Mouse (Mus musculus) inflammation-experienced regulatory T-cells, adult 6 months (primary cell): ENCODE results near the gene Plxnb1. TPM values are rescaled to one million over a fixed set of nuclear protein-coding genes. Genes with fewer than 3 reads are reported as not detected.
"Not testable (repeated sequence)": the region's sequence is repeated elsewhere in the genome, so short reads cannot be mapped to it uniquely, and the experiment has no call there.

ENCODE experiments used
- ATAC-seq: one replicate; pipeline ENCODE4 v1.8.0; 2017
- polyA plus RNA-seq, 3 experiments: library from polyadenylated mRNA; unstranded; fragments of 100-300 nt; shearing (Covaris generic); gene quantifications; one replicate each; pipeline ENCODE4 v1.2.1; 2017

The Plxnb1 gene
- polyA plus RNA-seq, 3 experiments from 2014 or later: 1.1 to 1.5 (median 1.1) TPM

DNA sequence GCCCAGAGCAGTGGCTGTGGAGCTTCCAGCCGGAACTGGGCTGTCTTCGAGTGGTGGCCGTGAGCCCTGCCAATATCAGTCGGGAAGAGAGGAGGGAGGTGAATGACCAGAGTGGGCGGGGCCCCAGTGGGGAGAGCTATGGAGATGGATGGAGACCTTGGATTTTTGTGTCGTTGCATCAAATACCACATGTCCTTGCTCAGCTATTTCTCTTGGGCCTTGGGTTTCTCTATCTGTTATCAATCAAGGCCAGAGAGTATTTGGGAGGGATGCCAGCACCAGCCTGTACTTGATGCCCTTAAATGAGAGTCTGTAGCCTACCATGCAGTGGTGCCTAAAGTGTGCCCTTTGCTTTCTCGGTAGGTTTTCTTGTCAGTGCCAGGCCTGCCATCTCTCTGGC lies 8.1 kb downstream of the Plxnb1 start:
- no peak for ATAC-seq

DNA sequence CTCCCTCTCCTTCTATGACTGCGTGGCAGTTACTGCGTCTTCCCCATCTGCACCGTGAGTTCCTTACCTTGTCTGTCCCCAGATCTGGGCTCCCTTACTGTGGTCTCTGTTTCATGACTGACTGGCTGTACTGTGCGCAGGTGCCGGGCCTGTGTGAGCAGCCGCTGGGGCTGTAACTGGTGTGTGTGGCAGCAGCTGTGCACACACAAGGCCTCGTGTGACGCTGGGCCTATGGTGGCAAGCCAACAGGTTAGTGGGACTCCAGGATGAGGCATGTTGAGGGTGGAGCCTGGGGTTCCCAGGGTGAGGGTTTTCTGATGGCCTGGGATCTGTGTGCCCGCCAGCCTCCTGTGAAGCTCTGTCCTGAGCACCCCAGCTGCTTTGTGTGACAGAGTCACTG lies 8.9 kb downstream of the Plxnb1 start:
- ATAC-seq: no peak

DNA sequence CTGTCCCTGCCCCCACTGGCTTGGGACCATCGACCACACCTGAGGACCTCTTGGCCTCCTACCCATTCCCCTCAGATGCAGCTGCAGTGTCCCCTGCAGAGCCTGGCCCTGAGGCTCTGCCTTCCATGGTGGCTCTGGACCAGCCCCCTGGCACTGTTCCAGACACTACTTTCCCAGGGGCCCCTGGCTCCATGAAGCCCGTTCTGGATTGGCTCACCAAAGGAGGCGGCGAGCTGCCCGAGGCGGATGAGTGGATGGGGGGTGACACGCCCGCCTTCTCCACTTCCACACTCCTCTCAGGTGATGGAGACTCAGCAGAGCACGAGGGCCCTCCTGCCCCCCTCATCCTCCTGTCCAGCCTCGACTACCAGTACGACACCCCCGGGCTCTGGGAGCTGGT lies 9.8 kb downstream of the Plxnb1 start:
- ATAC-seq: no peak

DNA sequence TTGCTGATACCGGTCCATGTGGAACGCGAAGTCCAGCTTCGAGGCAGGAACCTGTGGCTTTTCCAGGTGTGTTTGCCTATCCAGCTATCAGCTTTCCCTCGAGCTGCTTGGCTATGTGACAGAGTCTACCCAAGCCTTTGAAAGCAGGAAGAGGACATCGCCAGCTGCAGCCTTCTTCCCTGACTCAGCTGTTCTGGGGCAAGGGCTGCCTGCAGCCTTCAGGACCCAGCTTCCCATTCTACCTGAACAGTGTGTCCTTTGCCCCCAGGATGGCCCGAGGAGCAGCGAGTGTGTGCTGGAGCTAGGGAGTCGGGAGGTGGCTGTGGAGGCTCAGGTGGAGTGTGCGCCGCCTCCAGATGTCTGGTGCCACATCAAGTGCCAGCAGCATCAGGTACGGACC lies 10.5 kb downstream of the Plxnb1 start:
- no peak for ATAC-seq

DNA sequence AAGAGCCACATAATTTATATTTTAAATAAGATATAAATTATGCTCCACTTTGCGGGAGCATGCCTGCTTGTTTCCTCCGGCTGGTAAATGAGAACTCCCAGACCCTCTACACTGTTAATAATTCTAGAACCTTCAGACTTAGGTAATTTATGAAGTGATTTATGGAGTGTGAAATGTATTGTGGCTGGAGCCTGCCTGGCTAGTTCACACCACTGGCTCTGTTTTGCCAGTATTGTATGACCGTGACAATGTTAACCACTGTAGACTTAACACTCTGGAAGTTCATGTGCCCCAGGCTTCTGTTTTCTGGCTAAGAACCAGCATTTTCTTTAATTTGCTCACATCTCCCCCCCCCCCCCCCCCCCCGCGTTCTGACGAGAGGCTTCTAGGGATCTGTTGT lies 12.2 kb downstream of the Plxnb1 start:
- ATAC-seq: no peak

- ATAC-seq: no peak
These were observed 15.1 kb downstream of the Plxnb1 start for GRCm38 (mm10) chr9:109110240-109110639.

DNA sequence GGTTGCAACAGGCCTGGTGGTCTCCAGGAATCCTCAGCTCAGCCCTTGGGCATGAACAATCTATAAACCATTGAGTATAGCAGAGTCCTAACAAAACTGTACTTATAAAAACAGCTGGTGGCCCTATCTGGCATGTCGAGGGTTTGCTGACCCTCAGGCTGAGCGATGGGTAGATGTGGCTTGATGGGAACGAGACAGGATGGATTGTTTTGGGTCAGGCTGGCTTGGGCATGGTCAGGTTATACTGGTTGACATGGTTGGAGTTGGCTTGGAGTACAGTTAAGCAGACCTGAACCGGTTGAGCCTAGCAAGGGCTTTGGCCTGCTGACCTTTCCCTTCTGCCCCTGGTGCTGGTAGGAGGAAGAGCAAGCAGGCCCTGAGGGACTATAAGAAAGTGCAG lies 15.9 kb downstream of the Plxnb1 start:
- ATAC-seq: no peak

DNA sequence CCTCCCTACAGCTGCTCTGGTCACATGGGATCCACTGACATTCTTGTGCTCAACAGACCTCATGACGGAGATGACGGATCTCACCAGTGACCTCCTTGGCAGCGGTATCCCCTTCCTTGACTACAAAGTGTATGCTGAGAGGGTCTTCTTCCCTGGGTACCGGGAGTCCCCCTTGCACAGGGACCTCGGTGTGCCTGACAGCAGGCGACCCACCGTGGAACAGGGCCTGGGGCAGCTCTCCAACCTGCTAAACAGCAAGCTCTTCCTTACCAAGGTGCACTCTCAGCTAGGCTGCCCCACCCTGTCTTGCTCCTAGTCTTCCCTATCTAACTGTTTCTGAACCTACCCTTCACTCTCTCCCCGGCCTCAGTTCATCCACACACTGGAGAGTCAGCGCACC lies 16.4 kb downstream of the Plxnb1 start:
- ATAC-seq: no peak

- ATAC-seq: no peak
These were observed 18.1 kb downstream of the Plxnb1 start for GRCm38 (mm10) chr9:109113331-109113730.

GRCm38 (mm10) chr9:109114276-109114675 lies 19.1 kb downstream of the Plxnb1 start:
- ATAC-seq: no peak

- no peak for ATAC-seq
These were observed 19.7 kb downstream of the Plxnb1 start for GRCm38 (mm10) chr9:109114871-109115270.

GRCm38 (mm10) chr9:109116205-109116604 lies 21.0 kb downstream of the Plxnb1 start:
- no peak for ATAC-seq

- ATAC-seq: no peak
These were observed 22.9 kb downstream of the Plxnb1 start for GRCm38 (mm10) chr9:109118106-109118505.

DNA sequence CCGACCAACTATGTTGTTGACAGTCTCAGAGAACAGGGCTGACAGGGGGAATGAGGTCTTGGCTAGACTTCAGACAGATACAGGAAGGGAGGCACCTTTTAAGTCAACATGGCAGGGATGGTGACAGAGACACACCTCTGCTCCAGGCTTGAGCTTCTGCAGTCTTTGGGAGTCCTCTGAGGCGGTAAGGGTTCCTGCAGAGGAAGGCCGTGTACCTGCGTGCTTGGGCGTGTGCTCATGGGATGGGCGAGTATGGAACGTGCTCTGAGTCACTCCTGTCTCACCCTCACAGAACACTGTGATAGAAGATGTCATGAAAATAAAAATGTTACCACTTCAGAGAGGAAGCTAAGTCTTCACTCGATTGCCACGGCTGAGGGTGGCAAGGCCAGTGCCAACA lies 24.4 kb downstream of the Plxnb1 start:
- no peak for ATAC-seq

- ATAC-seq: no peak
These were observed 25.8 kb downstream of the Plxnb1 start for GRCm38 (mm10) chr9:109120956-109121355.

DNA sequence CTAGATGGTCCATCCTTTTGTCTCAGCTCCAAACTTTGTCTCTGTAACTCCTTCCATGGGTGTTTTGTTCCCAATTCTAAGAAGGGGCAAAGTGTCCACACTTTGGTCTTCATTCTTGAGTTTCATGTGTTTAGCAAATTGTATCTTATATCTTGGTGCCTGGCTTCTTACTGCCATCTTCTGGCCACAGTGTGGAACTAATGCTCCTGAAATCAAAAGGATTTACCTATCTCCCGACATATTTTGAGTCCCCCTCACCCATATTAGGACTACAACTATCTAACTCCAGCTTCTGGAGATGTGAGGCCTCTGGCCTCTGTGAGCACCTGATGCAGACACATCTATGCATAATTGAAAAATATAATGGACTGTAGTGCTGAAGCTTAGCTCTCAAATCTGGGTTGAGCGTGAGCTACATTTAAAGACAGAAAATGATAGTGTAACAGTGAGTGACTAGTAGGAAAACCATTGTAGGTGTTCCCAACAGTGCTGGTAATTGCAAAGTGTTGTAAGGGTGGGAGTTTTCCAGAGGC lies 27.4 kb downstream of the Plxnb1 start:
- no peak for ATAC-seq

GRCm38 (mm10) chr9:109123266-109123665 lies 28.1 kb downstream of the Plxnb1 start:
- ATAC-seq: no peak

DNA sequence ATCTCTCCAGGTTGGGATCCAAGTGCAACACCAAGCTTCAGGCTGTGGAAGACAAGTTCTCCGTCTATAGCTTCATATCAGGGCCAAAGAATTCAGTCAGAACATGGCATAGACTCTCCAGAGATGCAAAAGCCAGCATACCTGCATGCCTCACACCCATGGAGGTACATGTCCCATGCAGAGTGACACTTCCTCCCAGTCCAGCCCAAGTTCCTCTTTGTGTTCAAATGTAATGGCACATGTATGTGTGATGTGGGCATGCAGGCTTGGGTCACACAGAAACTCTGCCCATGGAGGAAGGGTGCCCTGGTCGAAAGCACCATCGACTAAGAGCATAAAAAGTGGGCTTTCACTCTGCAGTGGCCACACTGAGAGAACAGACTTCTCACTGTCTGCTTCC lies 29.0 kb downstream of the Plxnb1 start:
- ATAC-seq: no peak

- ATAC-seq: no peak
These were observed 29.9 kb downstream of the Plxnb1 start for GRCm38 (mm10) chr9:109125043-109125442.

- ATAC-seq: no peak
These were observed 30.3 kb downstream of the Plxnb1 start for GRCm38 (mm10) chr9:109125481-109125880.

GRCm38 (mm10) chr9:109127076-109127475 lies 31.9 kb downstream of the Plxnb1 start:
- ATAC-seq: no peak

- ATAC-seq: no peak
These were observed 33.0 kb downstream of the Plxnb1 start for GRCm38 (mm10) chr9:109128211-109128610.

DNA sequence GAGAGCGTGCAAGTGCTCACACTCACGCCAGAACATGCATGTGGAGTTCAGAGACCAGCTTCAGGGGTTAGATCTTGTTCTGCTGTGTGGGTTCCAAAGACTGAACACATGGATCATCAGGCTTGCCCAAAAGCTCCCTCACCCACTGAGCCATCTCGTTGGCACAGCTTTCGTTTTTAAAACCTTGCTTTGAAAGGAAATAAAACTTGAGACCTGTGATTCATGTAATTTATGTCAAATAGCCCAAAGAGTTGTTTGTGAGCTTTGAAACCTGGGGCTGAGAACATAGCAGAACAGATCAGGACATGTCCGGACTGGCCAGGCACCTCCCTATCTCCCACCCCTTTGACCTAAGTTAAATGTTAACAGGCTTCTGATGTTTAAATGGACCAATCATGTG lies 34.9 kb downstream of the Plxnb1 start:
- no peak for ATAC-seq

DNA sequence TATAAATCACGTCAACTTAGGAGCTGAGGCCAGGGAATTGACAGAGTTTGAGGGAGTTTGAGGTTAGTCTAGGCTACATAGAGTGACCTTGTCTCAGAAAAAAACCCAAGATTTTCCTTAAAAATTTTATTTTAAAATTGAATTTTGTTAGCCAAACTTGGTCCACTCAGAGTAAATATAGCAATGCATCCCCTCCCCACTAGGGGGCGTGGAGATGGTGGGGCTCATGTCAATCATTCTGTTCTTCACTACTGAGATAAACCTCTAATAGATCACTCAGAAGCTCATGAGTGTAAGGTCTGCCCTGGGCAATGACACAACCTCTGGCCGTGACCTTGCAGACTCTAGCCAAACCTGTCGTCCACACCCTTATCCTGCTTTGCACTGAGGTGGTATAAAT lies 45.2 kb downstream of the Plxnb1 start:
- not testable (repeated sequence) for ATAC-seq

GRCm38 (mm10) chr9:109161941-109162340 lies 66.8 kb downstream of the Plxnb1 start, which contains the start of gene Fbxw21:
Fbxw21 (minus strand) TSS chr9:109162041.
- no peak for ATAC-seq
